Mouse (Mus musculus) midbrain, postnatal 0 days (tissue): ENCODE results near the gene Rbl1. TPM values are rescaled to one million over a fixed set of nuclear protein-coding genes. Genes with fewer than 3 reads are reported as not detected.

Experiments
- ATAC-seq: fragments of 200-750 bp; cut with Nextera tagmentation; 2 replicates; pipeline ENCODE4 v1.8.0; 2017; ENCODE audit warnings: moderate number of reproducible peaks, mild to moderate bottlenecking, moderate TSS enrichment, moderate library complexity; ENCODE audit not compliant: low FRiP score
- DNase-seq: peaks from one replicate; pipeline ENCODE4 v3.0.0-alpha.2; 2015; ENCODE audit warnings: low spot score
- H3K27ac ChIP-seq: fragments of 300-500 bp; sonication (generic); 2 replicates; pipeline ENCODE4 v1.5.1; 2014; ENCODE audit warnings: low read depth, mild to moderate bottlenecking, low read length, mixed read lengths
- H3K27me3 ChIP-seq: fragments of 300-500 bp; sonication (generic); 2 replicates; pipeline ENCODE4 v1.6.1; 2014; ENCODE audit warnings: low read length, control low read depth, mixed read lengths; ENCODE audit not compliant: insufficient read depth
- H3K36me3 ChIP-seq: fragments of 300-500 bp; sonication (generic); 2 replicates; pipeline ENCODE4 v1.6.1; 2014; ENCODE audit warnings: low read length, control low read depth, mixed read lengths; ENCODE audit not compliant: insufficient read depth
- H3K4me1 ChIP-seq: fragments of 300-500 bp; sonication (generic); 2 replicates; pipeline ENCODE4 v1.6.1; 2014; ENCODE audit warnings: mild to moderate bottlenecking, control low read depth, antibody characterized with exemption, low read length, mixed read lengths; ENCODE audit not compliant: insufficient read depth
- H3K4me2 ChIP-seq: fragments of 300-500 bp; sonication (generic); 2 replicates; pipeline ENCODE4 v1.6.1; 2014; ENCODE audit warnings: low read depth, mild to moderate bottlenecking, low read length, mixed read lengths; ENCODE audit not compliant: poor library complexity, severe bottlenecking
- H3K4me3 ChIP-seq: fragments of 300-500 bp; sonication (generic); 2 replicates; pipeline ENCODE4 v1.5.1; 2014; ENCODE audit warnings: low read depth, mild to moderate bottlenecking, low read length, moderate library complexity
- H3K9ac ChIP-seq: fragments of 300-500 bp; sonication (generic); replicated peaks from 2 replicates; pipeline ENCODE4 v1.6.1; 2014; ENCODE audit warnings: mild to moderate bottlenecking, low read length, moderate library complexity, mixed read lengths; ENCODE audit not compliant: poor library complexity, severe bottlenecking
- H3K9me3 ChIP-seq: fragments of 300-500 bp; sonication (generic); 2 replicates; pipeline ENCODE4 v1.6.1; 2016; ENCODE audit warnings: low read length, control low read depth
- CTCF ChIP-seq: IDR thresholded peaks from 2 replicates; pipeline ENCODE4 v1.5.1; 2016; ENCODE audit warnings: antibody characterized with exemption, mild to moderate bottlenecking
- WGBS: fragments of 180-500 bp; shearing (Covaris S2); extraction: QIAGEN DNeasy Blood & Tissue Kit; methylation state at CpG from one replicate; pipeline ENCODE4 v1.1.7; 2014; 5-methylcytosine and 5-hydroxymethylcytosine counted together
- polyA plus RNA-seq: library from polyadenylated mRNA; unstranded; fragments of >200 nt; fragmentation: Nextera tagmentation; extraction: Ambion mirVana; gene quantifications from 2 replicates; pipeline ENCODE4 v1.2.1, GENCODE M21; 2015
- total RNA-seq: library from RNA; depleted of rRNA; stranded (reverse); fragments of >200 nt; gene quantifications from 2 replicates; pipeline ENCODE4 v1.2.3, GENCODE M21; 2014

Rbl1 gene
- total and polyA plus RNA-seq, 2 experiments from 2014 or later, result 3.8 to 8.0 TPM

- Histone ChIP-seq H3K4me2 (no peak overlapping the region), H3K4me3 (no peak overlapping the region), H3K4me1 (no peaks in the 10 kb centered on the region), H3K9me3 (no peaks in the 10 kb centered on the region), H3K9ac (no peak overlapping the region), H3K36me3 (peaks cover 30% of the 10 kb centered on the region), H3K27ac (no peak overlapping the region), H3K27me3 (no peaks in the 10 kb centered on the region)
- ATAC-seq, result no peak
- DNase-seq, result no peak
- no peak for TF ChIP-seq CTCF
- WGBS, result 94% methylated on average over 4 of the region's 4 CpGs
Measured at GRCm38 (mm10) chr2:157190651-157191050, 13.7 kb downstream of the Rbl1 start.

GRCm38 (mm10) chr2:157187223-157187622 is 17.1 kb downstream of the Rbl1 start:
- no peaks in the 10 kb centered on the region for H3K9me3 ChIP-seq
- H3K4me2 ChIP-seq, result no peak overlapping the region
- H3K9ac ChIP-seq, result no peak overlapping the region
- no peak for TF ChIP-seq CTCF
- peaks cover 20% of the 10 kb centered on the region for H3K36me3 ChIP-seq
- no peak for DNase-seq
- no peak overlapping the region for H3K27ac ChIP-seq
- no peak for ATAC-seq
- no peak overlapping the region for H3K4me3 ChIP-seq
- H3K4me1 ChIP-seq, result no peaks in the 10 kb centered on the region
- H3K27me3 ChIP-seq, result no peaks in the 10 kb centered on the region
- 94% methylated on average over 4 of the region's 4 CpGs for WGBS

GRCm38 (mm10) chr2:157186504-157186903 is 17.8 kb downstream of the Rbl1 start:
- 56% methylated on average over 5 of the region's 5 CpGs for WGBS

GRCm38 (mm10) chr2:157185022-157185660 is 19.2 kb downstream of the Rbl1 start:
- Histone ChIP-seq H3K27me3 (no peaks in the 10 kb centered on the region), H3K27ac (no peak overlapping the region), H3K4me1 (no peaks in the 10 kb centered on the region), H3K9ac (no peak overlapping the region), H3K36me3 (peaks cover 13% of the 10 kb centered on the region), H3K4me3 (no peak overlapping the region), H3K9me3 (no peaks in the 10 kb centered on the region), H3K4me2 (no peak overlapping the region)
- DNase-seq, result no peak
- ATAC-seq, result no peak
- TF ChIP-seq CTCF, result no peak
- 95% methylated on average over 13 of the region's 13 CpGs for WGBS

More at GRCm38 (mm10) chr2:157186504-157186903, 17.8 kb downstream of the Rbl1 start:
- Histone ChIP-seq H3K27me3 (no peaks in the 10 kb centered on the region), H3K9ac (no peak overlapping the region), H3K4me1 (no peaks in the 10 kb centered on the region), H3K27ac (no peak overlapping the region), H3K4me2 (no peak overlapping the region), H3K9me3 (no peaks in the 10 kb centered on the region), H3K4me3 (no peak overlapping the region), H3K36me3 (peaks cover 20% of the 10 kb centered on the region)
- no peak for TF ChIP-seq CTCF
- no peak for ATAC-seq
- no peak for DNase-seq

- no peak for ATAC-seq
- H3K9me3 ChIP-seq, result no peaks in the 10 kb centered on the region
Measured at GRCm38 (mm10) chr2:157178167-157178566, 26.2 kb downstream of the Rbl1 start.

DNA sequence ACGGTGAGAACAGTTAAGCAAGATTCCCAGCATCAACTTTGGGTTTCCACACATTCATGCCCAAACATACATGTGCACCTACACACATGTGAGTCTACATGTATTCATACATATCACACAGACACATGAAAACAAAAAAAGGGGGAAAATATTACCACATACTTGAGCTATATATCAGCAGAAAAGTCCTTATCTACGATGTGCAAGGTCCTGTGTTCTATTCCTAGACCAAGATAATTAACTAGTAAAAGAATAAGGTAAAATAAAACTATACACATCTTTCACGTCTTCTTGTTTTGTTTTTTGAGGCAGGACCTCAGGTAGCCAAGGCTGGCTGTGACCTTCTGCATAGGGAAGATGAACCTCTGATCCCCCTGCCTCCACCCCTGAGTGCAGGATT is 28.1 kb downstream of the Rbl1 start:
- H3K27ac ChIP-seq, result no peak overlapping the region
- ATAC-seq (no peak), DNase-seq (no peak)
- no peak overlapping the region for H3K4me3 ChIP-seq
- no peak overlapping the region for H3K4me2 ChIP-seq
- WGBS, result 95% methylated on average over 3 of the region's 3 CpGs
- H3K9me3 ChIP-seq, result no peaks in the 10 kb centered on the region
- H3K36me3 ChIP-seq, result peaks cover 9% of the 10 kb centered on the region
- no peak overlapping the region for H3K9ac ChIP-seq
- no peaks in the 10 kb centered on the region for H3K27me3 ChIP-seq
- no peaks in the 10 kb centered on the region for H3K4me1 ChIP-seq
- no peak for TF ChIP-seq CTCF

More at GRCm38 (mm10) chr2:157178167-157178566, 26.2 kb downstream of the Rbl1 start:
- H3K4me3 ChIP-seq, result no peak overlapping the region
- no peak overlapping the region for H3K27ac ChIP-seq
- peaks cover 9% of the 10 kb centered on the region for H3K36me3 ChIP-seq
- DNase-seq, result no peak
- no peak overlapping the region for H3K9ac ChIP-seq
- H3K4me1 ChIP-seq, result no peaks in the 10 kb centered on the region
- H3K4me2 ChIP-seq, result no peak overlapping the region
- H3K27me3 ChIP-seq, result no peaks in the 10 kb centered on the region
- 88% methylated on average over 6 of the region's 6 CpGs for WGBS
- no peak for TF ChIP-seq CTCF
